Mouse (Mus musculus) midbrain, embryonic 15.5 days (tissue): ENCODE results near the gene Elavl1. TPM values are rescaled to one million over a fixed set of nuclear protein-coding genes. Genes with fewer than 3 reads are reported as not detected.

Experiments used
- ATAC-seq: fragments of 200-750 bp; cut with Nextera tagmentation; replicated peaks from 2 replicates; pipeline ENCODE4 v1.8.0; 2017; ENCODE audit warnings: moderate TSS enrichment
- H3K27ac ChIP-seq: fragments of 300-500 bp; sonication (generic); 2 replicates; pipeline ENCODE4 v1.5.1; 2015; ENCODE audit warnings: mild to moderate bottlenecking, inconsistent platforms
- H3K27me3 ChIP-seq: fragments of 300-500 bp; sonication (generic); replicated peaks from 2 replicates; pipeline ENCODE4 v1.6.1; 2015; ENCODE audit warnings: inconsistent platforms
- H3K36me3 ChIP-seq: fragments of 300-500 bp; sonication (generic); replicated peaks from 2 replicates; pipeline ENCODE4 v1.6.1; 2015; ENCODE audit warnings: inconsistent platforms
- H3K4me1 ChIP-seq: fragments of 300-500 bp; sonication (generic); 2 replicates; pipeline ENCODE4 v1.6.1; 2015; ENCODE audit warnings: inconsistent platforms
- H3K4me2 ChIP-seq: fragments of 300-500 bp; sonication (generic); 2 replicates; pipeline ENCODE4 v1.6.1; 2015; ENCODE audit warnings: inconsistent platforms, mild to moderate bottlenecking, moderate library complexity
- H3K4me3 ChIP-seq: fragments of 300-500 bp; sonication (generic); 2 replicates; pipeline ENCODE4 v1.5.1; 2015; ENCODE audit warnings: mild to moderate bottlenecking, inconsistent platforms
- H3K9ac ChIP-seq: fragments of 300-500 bp; sonication (generic); 2 replicates; pipeline ENCODE4 v1.6.1; 2015; ENCODE audit warnings: mild to moderate bottlenecking, inconsistent platforms
- H3K9me3 ChIP-seq: fragments of 300-500 bp; sonication (generic); 2 replicates; pipeline ENCODE4 v1.6.1; 2016; ENCODE audit warnings: inconsistent platforms
- WGBS: fragments of 180-500 bp; shearing (Covaris S2); methylation state at CpG from one replicate; pipeline ENCODE4 v1.1.7; 2015; ENCODE audit warnings: mixed read lengths; 5-methylcytosine and 5-hydroxymethylcytosine counted together
- polyA plus RNA-seq: library from polyadenylated mRNA; unstranded; fragments of >200 nt; fragmentation: Nextera tagmentation; extraction: Ambion mirVana; gene quantifications from 2 replicates; pipeline ENCODE4 v1.2.1, GENCODE M21; 2015

Gene Elavl1
- polyA plus RNA-seq, 1 experiment from 2014 or later = 108 TPM

DNA sequence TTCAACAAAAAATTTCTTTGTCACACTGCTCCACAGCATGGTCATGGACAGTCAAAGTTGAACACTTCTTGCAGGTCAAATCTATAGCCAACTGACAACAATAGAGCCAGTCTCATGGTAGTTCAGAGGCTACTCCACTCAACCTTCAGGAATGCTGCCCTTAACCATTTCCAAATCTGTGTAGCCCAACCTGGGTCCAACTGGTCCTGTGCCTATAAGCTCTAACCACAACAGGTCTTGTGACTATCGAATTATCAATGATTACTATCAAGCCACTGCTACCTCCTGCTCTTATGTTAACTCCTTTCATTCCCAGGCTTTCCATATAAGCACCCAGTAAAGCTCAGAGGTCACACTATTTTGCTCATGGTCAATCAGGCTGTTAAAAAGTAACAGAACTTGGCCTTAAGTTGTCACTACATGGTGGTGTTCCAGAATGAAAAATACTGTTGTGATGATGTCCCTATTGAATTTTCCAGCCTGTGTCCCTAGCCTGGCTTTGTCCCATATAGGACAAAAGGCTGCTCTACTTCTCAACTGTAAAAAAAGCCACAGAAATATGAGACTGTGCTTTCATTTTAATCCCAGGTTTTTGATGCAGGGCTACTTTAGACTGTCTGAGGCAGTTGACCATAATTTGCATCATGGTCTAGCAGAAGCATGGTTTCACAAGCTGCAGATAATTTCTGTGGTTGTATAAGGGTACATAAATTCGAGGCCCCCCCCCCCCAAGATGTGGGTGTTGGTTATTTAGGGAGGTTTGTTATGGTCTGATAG is 6.2 kb downstream of the Elavl1 start:
- Histone ChIP-seq H3K27me3 (no peaks in the 10 kb centered on the region), H3K4me1 (peaks cover 30% of the 10 kb centered on the region), H3K9ac (no peak overlapping the region), H3K27ac (no peak overlapping the region), H3K4me3 (no peak overlapping the region), H3K9me3 (no peaks in the 10 kb centered on the region), H3K36me3 (no peaks in the 10 kb centered on the region; the same call in 1 of the 2 replicates), H3K4me2 (no peak overlapping the region)
- ATAC-seq = no peak
- 92% methylated on average over 2 of the region's 2 CpGs for WGBS

DNA sequence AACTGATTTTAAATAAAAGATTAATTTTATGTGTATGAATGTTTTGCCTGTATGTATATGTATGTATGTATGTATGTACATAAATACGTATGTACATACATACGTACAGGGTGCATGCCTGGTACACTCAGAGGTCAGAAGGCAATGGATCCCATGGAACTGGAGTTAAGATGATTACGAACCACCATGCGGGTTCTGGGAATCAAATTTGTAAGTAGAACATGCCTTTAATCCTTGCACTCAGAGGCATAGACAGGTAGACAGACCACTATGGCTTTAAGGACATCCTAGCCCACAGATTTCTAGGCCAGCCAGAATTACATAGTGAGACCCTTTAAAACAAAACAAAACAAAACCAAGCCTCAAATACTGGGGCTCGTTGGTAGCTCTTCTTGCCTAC is 7.1 kb downstream of the Elavl1 start:
- ATAC-seq = no peak
- no peaks in the 10 kb centered on the region for H3K9me3 ChIP-seq
- no peaks in the 10 kb centered on the region for H3K27me3 ChIP-seq
- no peak overlapping the region for H3K4me2 ChIP-seq
- 91% methylated on average over 5 of the region's 5 CpGs for WGBS
- H3K9ac ChIP-seq = no peak overlapping the region
- H3K36me3 ChIP-seq = no peaks in the 10 kb centered on the region; the same call in 1 of the 2 replicates
- no peak overlapping the region for H3K4me3 ChIP-seq
- peaks cover 22% of the 10 kb centered on the region for H3K4me1 ChIP-seq
- no peak overlapping the region for H3K27ac ChIP-seq

DNA sequence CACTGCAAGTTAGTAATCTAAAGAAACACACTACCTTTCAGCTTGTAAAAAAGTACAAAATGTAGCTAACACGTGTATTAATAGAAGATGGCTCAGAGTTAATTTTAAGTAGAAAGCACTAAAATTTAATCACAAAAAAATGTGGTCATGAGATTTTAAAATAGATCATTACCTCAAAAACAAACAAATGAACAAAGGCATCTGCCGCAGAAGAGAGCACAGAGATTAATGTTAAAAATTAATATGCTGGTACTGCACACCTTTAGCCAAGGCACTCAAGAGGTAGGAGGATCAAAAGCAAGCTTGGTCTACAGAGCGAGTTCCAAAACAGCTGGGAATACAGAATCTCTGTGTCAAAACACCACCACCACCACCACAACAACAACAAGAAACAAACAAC is 10.4 kb downstream of the Elavl1 start:
- Histone ChIP-seq H3K27me3 (no peaks in the 10 kb centered on the region), H3K36me3 (peaks cover 16% of the 10 kb centered on the region), H3K4me3 (no peak overlapping the region), H3K9ac (no peak overlapping the region), H3K27ac (no peak overlapping the region), H3K4me1 (no peaks in the 10 kb centered on the region), H3K4me2 (no peak overlapping the region), H3K9me3 (no peaks in the 10 kb centered on the region)
- WGBS = 92% methylated on average over 3 of the region's 3 CpGs
- no peak for ATAC-seq

DNA sequence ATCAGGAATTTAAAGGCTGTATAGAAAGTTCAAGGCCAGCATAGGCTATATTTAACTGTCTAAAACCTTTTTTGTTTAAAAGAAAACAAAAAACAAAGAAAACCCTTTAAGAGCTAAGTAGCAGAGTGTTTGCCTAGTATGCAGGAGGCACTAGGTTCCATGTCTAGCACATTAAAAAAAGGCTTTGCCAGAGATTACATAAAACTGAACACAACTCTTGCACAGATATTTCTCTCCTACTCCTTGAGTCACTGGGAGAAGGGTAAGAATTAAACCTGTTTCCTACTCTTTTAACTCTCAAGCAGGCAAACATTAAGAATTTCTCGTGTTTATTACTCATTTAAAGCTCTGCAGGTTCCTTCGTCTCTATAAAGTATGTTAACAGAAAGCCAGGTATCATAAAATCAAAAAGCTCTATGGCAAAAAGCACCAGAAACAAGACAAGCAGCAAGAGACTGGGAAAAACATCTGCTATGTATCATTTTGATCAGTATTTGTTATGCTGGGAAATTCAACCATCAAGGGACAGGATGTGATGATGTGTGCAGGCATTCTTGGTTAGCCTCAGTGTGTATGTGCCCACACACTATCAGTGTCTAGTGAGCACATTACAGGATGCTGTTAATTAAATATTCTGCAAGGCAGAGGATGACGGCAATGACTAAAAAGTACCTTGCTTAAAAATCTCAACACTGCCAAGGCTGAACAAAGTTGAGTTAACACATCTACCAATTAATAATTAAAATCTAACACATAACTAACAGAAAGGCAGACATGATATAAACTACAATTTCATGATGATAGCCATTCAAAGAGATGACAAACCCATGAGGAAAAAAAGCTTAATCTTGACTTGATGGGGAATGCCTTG is 11.7 kb downstream of the Elavl1 start:
- no peak overlapping the region for H3K9ac ChIP-seq
- H3K36me3 ChIP-seq = peaks cover 22% of the 10 kb centered on the region
- ATAC-seq = no peak
- no peak overlapping the region for H3K4me3 ChIP-seq
- H3K9me3 ChIP-seq = no peaks in the 10 kb centered on the region
- H3K4me2 ChIP-seq = no peak overlapping the region
- 85% methylated on average over 3 of the region's 3 CpGs for whole genome bisulfite sequencing
- no peaks in the 10 kb centered on the region for H3K4me1 ChIP-seq
- no peaks in the 10 kb centered on the region for H3K27me3 ChIP-seq
- H3K27ac ChIP-seq = no peak overlapping the region

DNA sequence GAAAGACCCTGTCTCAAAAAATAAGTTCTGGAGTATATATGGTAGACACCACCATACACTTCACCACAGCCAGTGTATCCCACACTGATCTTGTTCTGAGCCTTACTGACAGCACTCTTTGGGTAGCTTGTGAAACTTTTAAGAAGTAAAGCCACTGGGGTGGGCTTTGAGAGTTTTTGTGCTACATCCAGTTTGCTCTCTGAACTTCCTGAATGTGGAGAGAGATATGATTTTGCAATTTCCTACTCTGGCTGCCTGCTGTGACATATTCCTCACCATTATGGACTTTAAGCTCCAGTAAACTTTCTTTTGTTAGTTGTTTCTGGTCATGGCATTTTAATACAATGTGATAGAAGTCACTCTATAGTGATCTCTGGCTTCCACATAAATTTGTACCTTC is 13.1 kb downstream of the Elavl1 start:
- Histone ChIP-seq H3K9ac (no peak overlapping the region), H3K4me1 (no peaks in the 10 kb centered on the region), H3K4me3 (no peak overlapping the region), H3K9me3 (no peaks in the 10 kb centered on the region), H3K27me3 (no peaks in the 10 kb centered on the region), H3K4me2 (no peak overlapping the region), H3K27ac (no peak overlapping the region), H3K36me3 (peaks cover 22% of the 10 kb centered on the region)
- no peak for ATAC-seq

DNA sequence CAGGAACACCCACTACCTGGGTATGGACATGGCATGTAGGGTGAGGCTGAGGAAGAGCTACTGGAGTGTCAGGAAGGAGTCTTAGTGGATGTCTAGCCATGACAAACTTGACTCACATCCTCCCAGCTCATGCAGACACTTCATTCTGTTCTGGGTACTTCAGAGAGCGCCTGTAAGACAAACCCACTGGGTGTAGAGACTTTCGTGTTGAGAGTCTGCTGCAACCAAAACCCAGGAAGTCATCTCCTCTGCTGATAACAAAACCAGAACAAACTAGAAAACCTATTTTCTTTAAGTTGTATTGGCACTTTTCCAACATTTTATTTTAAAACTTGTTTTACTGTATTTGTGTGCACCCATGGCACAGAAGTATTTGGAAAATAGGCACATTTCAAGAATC is 19.4 kb downstream of the Elavl1 start:
- no peaks in the 10 kb centered on the region for H3K4me1 ChIP-seq
- H3K4me3 ChIP-seq = no peak overlapping the region
- no peak overlapping the region for H3K4me2 ChIP-seq
- 95% methylated on average over 2 of the region's 2 CpGs for WGBS
- H3K36me3 ChIP-seq = peaks cover 48% of the 10 kb centered on the region
- H3K9me3 ChIP-seq = no peaks in the 10 kb centered on the region
- ATAC-seq = no peak
- no peaks in the 10 kb centered on the region for H3K27me3 ChIP-seq
- no peak overlapping the region for H3K27ac ChIP-seq
- H3K9ac ChIP-seq = no peak overlapping the region

DNA sequence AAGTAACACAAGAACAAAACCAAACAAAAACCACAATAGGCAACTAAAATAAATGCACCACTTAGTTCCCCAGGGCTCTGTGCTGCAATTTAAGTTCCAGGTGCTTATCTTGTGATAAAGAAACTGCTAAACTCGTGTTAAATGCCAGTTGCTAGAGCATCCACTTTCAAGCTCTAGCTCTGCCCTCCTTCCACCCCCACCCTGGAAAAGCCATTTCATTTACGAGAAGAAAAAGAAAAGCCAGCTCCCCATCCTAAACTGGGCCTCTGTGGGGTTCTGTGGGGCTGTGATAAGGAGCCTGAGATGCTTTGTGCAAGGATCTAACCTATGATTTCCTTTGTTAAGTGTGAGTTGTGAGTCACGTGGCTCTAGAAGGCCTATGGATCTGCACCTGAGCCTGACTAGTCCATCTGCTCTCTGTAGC is 21.1 kb downstream of the Elavl1 start:
- Histone ChIP-seq H3K4me1 (no peaks in the 10 kb centered on the region), H3K4me3 (no peak overlapping the region), H3K4me2 (no peak overlapping the region), H3K9me3 (no peaks in the 10 kb centered on the region), H3K27me3 (no peaks in the 10 kb centered on the region), H3K36me3 (peaks cover 50% of the 10 kb centered on the region), H3K27ac (no peak overlapping the region), H3K9ac (no peak overlapping the region)
- 75% methylated on average over 3 of the region's 3 CpGs for WGBS
- no peak for ATAC-seq

DNA sequence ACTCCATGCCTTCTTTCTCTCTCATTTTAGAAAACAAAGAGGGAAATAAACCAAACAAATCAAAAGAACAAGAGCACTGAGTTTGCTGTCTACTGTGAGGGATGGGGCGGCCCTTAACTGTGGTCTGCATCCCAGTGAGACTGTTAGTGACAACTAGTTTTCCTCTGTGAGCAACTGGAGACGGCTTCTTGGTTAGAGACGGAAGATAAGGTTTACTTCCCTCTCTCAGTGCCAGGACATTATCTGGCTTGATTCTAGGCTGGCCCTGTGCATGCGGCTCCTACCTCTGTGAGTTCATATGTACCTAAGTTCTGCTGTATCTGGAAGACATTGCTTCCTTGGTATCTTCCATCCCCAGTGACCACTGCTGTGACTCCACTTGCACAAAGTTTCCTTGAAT is 27.4 kb downstream of the Elavl1 start:
- H3K9ac ChIP-seq = no peak overlapping the region
- H3K4me3 ChIP-seq = no peak overlapping the region
- no peak for ATAC-seq
- WGBS = 96% methylated on average over 4 of the region's 4 CpGs
- H3K27me3 ChIP-seq = no peaks in the 10 kb centered on the region
- H3K4me2 ChIP-seq = no peak overlapping the region
- no peak overlapping the region for H3K27ac ChIP-seq
- H3K36me3 ChIP-seq = peaks cover 68% of the 10 kb centered on the region
- no peaks in the 10 kb centered on the region for H3K4me1 ChIP-seq
- no peaks in the 10 kb centered on the region for H3K9me3 ChIP-seq

DNA sequence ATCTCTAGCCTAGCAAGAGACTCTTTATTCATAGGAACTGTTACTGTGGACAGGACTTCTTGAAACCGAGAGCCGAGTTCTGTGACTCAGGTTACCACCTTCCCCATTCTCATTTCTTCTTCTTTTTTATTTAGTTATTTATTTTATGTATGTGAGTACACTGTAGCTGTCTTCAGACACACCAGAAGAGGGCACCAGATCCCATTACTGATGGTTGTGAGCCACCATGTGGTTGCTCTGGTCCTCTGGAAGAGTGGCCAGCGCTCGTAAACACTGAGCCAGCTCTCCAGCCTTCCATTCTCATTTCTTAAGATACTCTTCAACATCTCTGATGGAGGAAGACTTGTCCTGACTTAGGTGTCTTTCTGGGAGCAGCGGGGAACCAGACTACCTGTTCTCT is 32.5 kb downstream of the Elavl1 start:
- Histone ChIP-seq H3K9me3 (no peaks in the 10 kb centered on the region), H3K4me3 (no peak overlapping the region), H3K4me1 (no peaks in the 10 kb centered on the region), H3K36me3 (peaks cover 55% of the 10 kb centered on the region), H3K27me3 (no peaks in the 10 kb centered on the region), H3K27ac (no peak overlapping the region), H3K9ac (no peak overlapping the region), H3K4me2 (no peak overlapping the region)
- 89% methylated on average over 5 of the region's 5 CpGs for WGBS
- no peak for ATAC-seq

DNA sequence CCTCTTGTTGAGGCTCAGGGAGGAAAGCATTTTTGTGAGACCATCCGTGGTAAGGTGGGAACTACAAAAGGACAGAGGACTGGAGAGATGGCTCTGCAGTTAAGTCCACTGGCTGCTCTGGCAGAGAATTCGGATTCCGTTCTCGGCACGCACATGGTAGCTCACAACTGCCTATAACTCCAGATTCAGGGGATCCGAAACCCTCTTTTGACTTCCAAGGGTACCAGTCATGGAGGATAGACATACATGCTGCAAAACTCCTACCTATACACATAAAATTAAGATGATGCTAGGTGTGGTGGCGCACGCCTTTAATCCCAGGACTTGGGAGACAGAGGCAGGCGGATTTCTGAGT is 49.1 kb downstream of the Elavl1 start:
- no peak for ATAC-seq
- peak overlapping the region; percentile 85 for H3K4me2 ChIP-seq

DNA sequence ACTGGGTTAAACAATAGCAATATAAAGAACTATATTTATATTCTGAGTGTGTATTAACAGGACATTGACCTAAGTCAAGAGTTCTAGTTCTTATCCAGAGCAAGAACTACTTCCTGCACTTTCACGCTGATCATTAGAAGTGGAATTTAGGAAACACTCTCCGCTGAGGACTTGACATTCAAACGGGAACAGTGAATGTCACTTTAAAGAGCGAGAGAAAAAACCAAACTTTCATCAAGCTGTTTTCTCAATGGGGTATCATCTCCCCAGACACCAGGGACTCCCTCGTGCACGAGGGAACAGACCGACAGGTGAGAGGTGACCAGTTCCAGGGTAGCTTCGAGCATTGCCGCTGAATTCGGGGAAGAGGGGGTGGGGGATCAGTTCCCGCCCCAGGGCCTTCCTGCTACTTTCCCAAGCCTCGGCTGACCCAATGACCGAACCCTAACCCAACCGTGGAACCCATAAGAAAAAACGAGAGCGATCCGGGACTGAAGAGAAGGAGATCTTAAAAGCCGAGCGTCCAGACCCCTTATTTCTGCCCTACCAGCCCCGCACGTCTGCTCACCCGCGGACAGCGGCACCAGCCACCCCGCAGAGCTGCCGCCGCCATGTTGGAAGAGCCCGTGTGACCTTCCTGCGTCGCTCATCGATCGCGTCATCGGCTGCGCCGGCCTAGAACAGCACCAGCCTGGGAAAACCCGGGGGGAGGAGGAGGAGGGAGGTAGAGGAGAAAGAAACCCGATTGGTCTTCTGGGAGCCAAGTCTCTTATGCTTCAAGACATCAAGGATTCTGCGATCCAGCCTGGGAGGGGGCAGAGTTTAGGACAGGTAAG is 49.7 kb downstream of the Elavl1 start, which contains the start of gene Timm44:
Gene Timm44 (minus strand): TSS at position 639 of the 836 bp plus-strand sequence.
- peak within 1 kb of the TSS; percentile 67 for H3K9ac ChIP-seq
- H3K4me1 ChIP-seq = peaks cover 15% of the 10 kb centered on the region
- peak within 1 kb of the TSS; percentile 85 for H3K4me2 ChIP-seq
- H3K27me3 ChIP-seq = no peaks in the 10 kb centered on the region
- peak within 1 kb of the TSS; percentile 83 for H3K27ac ChIP-seq
- H3K9me3 ChIP-seq = no peaks in the 10 kb centered on the region
- WGBS = under 1% methylated on average over 39 of the region's 39 CpGs
- H3K36me3 ChIP-seq = 0 out of 2 replicates have a peak, but pooled peaks cover 6% of the 10 kb centered on the region
- ATAC-seq = peak; percentile 98
- H3K4me3 ChIP-seq = peak within 1 kb of the TSS; percentile 72

More for the DNA sequence above, 49.1 kb downstream of the Elavl1 start:
- Histone ChIP-seq H3K4me3 (peak overlapping the region; percentile 72), H3K4me1 (peaks cover 15% of the 10 kb centered on the region), H3K9me3 (no peaks in the 10 kb centered on the region), H3K36me3 (0 out of 2 replicates have a peak, but pooled peaks cover 6% of the 10 kb centered on the region), H3K27me3 (no peaks in the 10 kb centered on the region), H3K9ac (peak overlapping the region; percentile 67), H3K27ac (peak overlapping the region; percentile 83)
- WGBS = 23% methylated on average over 9 of the region's 9 CpGs

DNA sequence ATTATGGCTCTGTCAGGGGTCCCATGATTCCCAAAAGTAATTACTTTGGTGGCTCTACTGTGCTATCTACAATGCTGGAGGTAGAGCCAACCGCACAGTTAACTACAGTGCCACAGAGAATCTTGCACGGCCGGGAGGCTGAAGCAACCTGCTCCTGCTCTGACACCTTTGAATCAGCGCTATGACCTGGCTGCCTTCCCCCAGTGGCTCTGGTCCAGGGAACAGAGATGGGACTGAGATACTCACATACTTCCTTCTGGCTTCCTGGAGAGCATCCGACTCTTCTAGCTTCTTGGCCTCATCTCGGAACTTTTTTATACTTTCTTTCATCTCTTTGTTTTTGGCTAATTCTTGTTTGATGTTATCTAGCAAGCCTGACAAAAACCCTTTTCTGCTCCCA is 55.6 kb downstream of the Elavl1 start:
- no peak overlapping the region for H3K4me3 ChIP-seq
- ATAC-seq = no peak
- peaks cover 47% of the 10 kb centered on the region for H3K36me3 ChIP-seq
- H3K4me1 ChIP-seq = peaks cover 3% of the 10 kb centered on the region; the same call in 1 of the 2 replicates
- no peaks in the 10 kb centered on the region for H3K9me3 ChIP-seq
- H3K4me2 ChIP-seq = no peak overlapping the region
- no peak overlapping the region for H3K27ac ChIP-seq
- WGBS = 92% methylated on average over 6 of the region's 6 CpGs
- no peak overlapping the region for H3K9ac ChIP-seq
- H3K27me3 ChIP-seq = no peaks in the 10 kb centered on the region
